Mouse (Mus musculus) ovary, postnatal 14 days (tissue): ENCODE data around the gene Pnmt.
"Not testable (repeated sequence)": the region's sequence is repeated elsewhere in the genome, so short reads cannot be mapped to it uniquely, and the experiment has no call there.

Experiments used
- DNase-seq: peaks from one replicate; pipeline ENCODE4 v3.0.0; 2022; ENCODE audit warnings: low spot score

Pnmt gene

GRCm38 (mm10) chr11:98358161-98359083 lies 27.8 kb upstream of the Pnmt start, which contains the start of gene Stard3:
Stard3 (plus strand) TSS chr11:98358368.
- DNase-seq: peak; percentile 79

- DNase-seq: no peak
Measured at GRCm38 (mm10) chr11:98360866-98361521, 25.3 kb upstream of the Pnmt start.

GRCm38 (mm10) chr11:98363817-98364216 lies 22.4 kb upstream of the Pnmt start:
- DNase-seq: no peak

- no peak for DNase-seq
Measured at GRCm38 (mm10) chr11:98364410-98364809, 21.8 kb upstream of the Pnmt start.

- no peak for DNase-seq
Measured at GRCm38 (mm10) chr11:98366290-98366689, 20.0 kb upstream of the Pnmt start.

GRCm38 (mm10) chr11:98367171-98367862 lies 18.9 kb upstream of the Pnmt start:
- no peak for DNase-seq

GRCm38 (mm10) chr11:98367863-98368186 lies 18.4 kb upstream of the Pnmt start:
- DNase-seq: no peak

- no peak for DNase-seq
Measured at GRCm38 (mm10) chr11:98369337-98369736, 16.9 kb upstream of the Pnmt start.

GRCm38 (mm10) chr11:98370588-98370987 lies 15.7 kb upstream of the Pnmt start:
- no peak for DNase-seq

- DNase-seq: no peak
Measured at GRCm38 (mm10) chr11:98371556-98372240, 14.6 kb upstream of the Pnmt start.

GRCm38 (mm10) chr11:98372406-98372805 lies 13.8 kb upstream of the Pnmt start:
- peak; percentile 54 for DNase-seq

GRCm38 (mm10) chr11:98373244-98373643 lies 13.0 kb upstream of the Pnmt start:
- DNase-seq: no peak

GRCm38 (mm10) chr11:98374266-98374665 lies 12.0 kb upstream of the Pnmt start:
- DNase-seq: no peak

GRCm38 (mm10) chr11:98376756-98377155 lies 9.5 kb upstream of the Pnmt start:
- no peak for DNase-seq

GRCm38 (mm10) chr11:98377787-98378186 lies 8.5 kb upstream of the Pnmt start:
- no peak for DNase-seq

GRCm38 (mm10) chr11:98379379-98379778 lies 6.9 kb upstream of the Pnmt start:
- DNase-seq: no peak

- no peak for DNase-seq
Measured at GRCm38 (mm10) chr11:98380106-98380505, 6.1 kb upstream of the Pnmt start.

- DNase-seq: no peak
Measured at GRCm38 (mm10) chr11:98381651-98382050, 4.6 kb upstream of the Pnmt start.

GRCm38 (mm10) chr11:98382405-98382804 lies 3.8 kb upstream of the Pnmt start:
- DNase-seq: not testable (repeated sequence)

GRCm38 (mm10) chr11:98383261-98384030 lies 2.8 kb upstream of the Pnmt start, which contains the start of gene Tcap:
Tcap (plus strand) TSS chr11:98383811.
- DNase-seq: no peak

GRCm38 (mm10) chr11:98384216-98384615 lies 2.0 kb upstream of the Pnmt start:
- DNase-seq: no peak
